Mouse (Mus musculus): ENCODE data around the gene Rap1gds1.

GRCm38 (mm10) chr3:139062088-139062487, 12.9 kb downstream of the Rap1gds1 start:
- no peak for TF ChIP-seq CTCF (IDR thresholded peaks at IDR 0.05; ENCODE audit: control insufficient read depth, insufficient read depth, insufficient replicate concordance, low read depth, low read length)
- TF ChIP-seq POLR2A (IDR thresholded peaks at IDR 0.05; ENCODE audit: control insufficient read depth, low read depth, low read length): no peak
